Mouse (Mus musculus): ENCODE measurements around the gene Ppie.
"Not testable (repeated sequence)": the region's sequence is repeated elsewhere in the genome, so short reads cannot be mapped to it uniquely, and the experiment has no call there.

DNA sequence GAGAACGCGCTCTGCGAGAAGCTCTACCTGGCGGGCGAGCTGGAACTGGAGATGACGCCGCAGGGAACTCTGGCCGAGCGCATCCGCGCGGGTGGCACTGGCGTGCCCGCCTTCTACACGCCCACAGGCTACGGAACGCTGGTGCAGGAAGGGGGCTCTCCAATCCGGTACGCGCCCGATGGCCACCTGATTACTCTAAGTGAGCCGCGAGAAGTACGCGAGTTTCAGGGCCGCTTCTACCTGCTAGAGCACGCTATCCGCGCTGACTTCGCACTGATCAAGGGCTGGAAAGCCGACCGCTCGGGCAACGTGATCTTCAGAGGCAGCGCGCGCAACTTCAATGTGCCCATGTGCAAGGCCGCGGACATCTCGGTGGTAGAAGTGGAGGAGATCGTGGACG lies 23.1 kb downstream of the Ppie start:
- not testable (repeated sequence) for TF ChIP-seq CTCF (IDR thresholded peaks at IDR 0.05; ENCODE audit: low read depth, low read length); GATA2 (IDR thresholded peaks at IDR 0.05; ENCODE audit: borderline replicate concordance, low read depth, low read length); POLR2AphosphoS5 (IDR thresholded peaks at IDR 0.05; ENCODE audit: insufficient replicate concordance, low read depth, low read length); GATA1 (IDR thresholded peaks at IDR 0.05; ENCODE audit: borderline replicate concordance, low read length)
